Mouse (Mus musculus): ENCODE measurements around the gene Olfr518. TPM values are rescaled to one million over a fixed set of nuclear protein-coding genes. Genes with fewer than 3 reads are reported as not detected.

Gene Olfr518
- not detected in 2 replicates for polyA plus RNA-seq (2016; fragmentation: Nextera tagmentation; extraction: Ambion mirVana)

GRCm38 (mm10) chr7:108884906-108885305 is at the start of gene Olfr518:
Gene Olfr518, minus strand, starts transcription at chr7:108885006.
- H3K36me3 ChIP-seq (replicated peaks), result no peaks in the 10 kb centered on the region
- DNase-seq (ENCODE audit: extremely low spot score, low spot score), result no peak
- no peaks in the 10 kb centered on the region for H3K4me1 ChIP-seq
- no peak within 1 kb of the TSS for H3K4me3 ChIP-seq
- WGBS, result 79% methylated on average over 4 of the region's 4 CpGs
- no peaks in the 10 kb centered on the region for H3K9me3 ChIP-seq
- H3K27me3 ChIP-seq (ENCODE audit: poor library complexity, severe bottlenecking), result no peaks in the 10 kb centered on the region
- no peak within 1 kb of the TSS for H3K27ac ChIP-seq

- Histone ChIP-seq H3K27me3 (ENCODE audit: poor library complexity, severe bottlenecking) (no peaks in the 10 kb centered on the region), H3K4me3 (peak within 1 kb of the TSS; percentile 77), H3K36me3 (replicated peaks) (peaks cover 38% of the 10 kb centered on the region), H3K27ac (peak within 1 kb of the TSS; percentile 95), H3K4me1 (peaks cover 19% of the 10 kb centered on the region), H3K9me3 (no peaks in the 10 kb centered on the region)
- 2% methylated on average over 50 of the region's 50 CpGs for WGBS
- peak; percentile 91 for DNase-seq (ENCODE audit: extremely low spot score, low spot score)
Observed at GRCm38 (mm10) chr7:108933794-108934731, 49.3 kb upstream of the Olfr518 start, which contains the start of gene Eif3f. Gene Eif3f, plus strand, starts transcription at chr7:108934417.

GRCm38 (mm10) chr7:108929726-108930393 is 45.1 kb upstream of the Olfr518 start, which contains the start of gene Nlrp10:
Gene Nlrp10, minus strand, starts transcription at chr7:108930178.
- Histone ChIP-seq H3K9me3 (no peaks in the 10 kb centered on the region), H3K27me3 (ENCODE audit: poor library complexity, severe bottlenecking) (no peaks in the 10 kb centered on the region), H3K36me3 (replicated peaks) (no peaks in the 10 kb centered on the region), H3K4me1 (peaks cover under 1% of the 10 kb centered on the region), H3K27ac (no peak within 1 kb of the TSS), H3K4me3 (no peak within 1 kb of the TSS)
- DNase-seq (ENCODE audit: extremely low spot score, low spot score), result no peak
- WGBS, result 84% methylated on average over 6 of the region's 6 CpGs

GRCm38 (mm10) chr7:108928280-108929188 is 43.7 kb upstream of the Olfr518 start:
- Histone ChIP-seq H3K4me1 (no peaks in the 10 kb centered on the region), H3K27ac (no peak overlapping the region), H3K4me3 (no peak overlapping the region), H3K9me3 (no peaks in the 10 kb centered on the region), H3K27me3 (ENCODE audit: poor library complexity, severe bottlenecking) (no peaks in the 10 kb centered on the region), H3K36me3 (replicated peaks) (no peaks in the 10 kb centered on the region)
- 87% methylated on average over 11 of the region's 11 CpGs for WGBS
- DNase-seq (ENCODE audit: extremely low spot score, low spot score), result no peak

- WGBS, result 80% methylated on average over 4 of the region's 4 CpGs
- Histone ChIP-seq H3K4me3 (no peak overlapping the region), H3K36me3 (replicated peaks) (no peaks in the 10 kb centered on the region), H3K27ac (no peak overlapping the region), H3K27me3 (ENCODE audit: poor library complexity, severe bottlenecking) (no peaks in the 10 kb centered on the region), H3K9me3 (no peaks in the 10 kb centered on the region), H3K4me1 (no peaks in the 10 kb centered on the region)
- no peak for DNase-seq (ENCODE audit: extremely low spot score, low spot score)
Observed at GRCm38 (mm10) chr7:108927043-108927442, 42.2 kb upstream of the Olfr518 start.

GRCm38 (mm10) chr7:108903969-108904368 is 19.2 kb upstream of the Olfr518 start:
- no peaks in the 10 kb centered on the region for H3K36me3 ChIP-seq (replicated peaks)
- H3K27me3 ChIP-seq (ENCODE audit: poor library complexity, severe bottlenecking), result no peaks in the 10 kb centered on the region
- DNase-seq (ENCODE audit: extremely low spot score, low spot score), result no peak
- H3K27ac ChIP-seq, result no peak overlapping the region
- H3K9me3 ChIP-seq, result no peaks in the 10 kb centered on the region
- 91% methylated on average over 2 of the region's 2 CpGs for WGBS
- H3K4me1 ChIP-seq, result no peaks in the 10 kb centered on the region
- H3K4me3 ChIP-seq, result no peak overlapping the region

- H3K27me3 ChIP-seq (ENCODE audit: poor library complexity, severe bottlenecking), result no peaks in the 10 kb centered on the region
- no peaks in the 10 kb centered on the region for H3K9me3 ChIP-seq
- DNase-seq (ENCODE audit: extremely low spot score, low spot score), result no peak
- no peak within 1 kb of the TSS for H3K4me3 ChIP-seq
- H3K4me1 ChIP-seq, result no peaks in the 10 kb centered on the region
- no peaks in the 10 kb centered on the region for H3K36me3 ChIP-seq (replicated peaks)
- no peak within 1 kb of the TSS for H3K27ac ChIP-seq
- 92% methylated on average over 5 of the region's 5 CpGs for WGBS
Observed at GRCm38 (mm10) chr7:108894320-108894719, 9.5 kb upstream of the Olfr518 start, which contains the start of gene Olfr519. Gene Olfr519, minus strand, starts transcription at chr7:108894420.

GRCm38 (mm10) chr7:108872279-108872678 is 12.5 kb downstream of the Olfr518 start, which contains the start of gene Olfr517:
Gene Olfr517, minus strand, starts transcription at chr7:108872379.
- no peaks in the 10 kb centered on the region for H3K27me3 ChIP-seq (ENCODE audit: poor library complexity, severe bottlenecking)
- WGBS, result 70% methylated on average over 2 of the region's 2 CpGs

GRCm38 (mm10) chr7:108850429-108850828 is 34.4 kb downstream of the Olfr518 start, which contains the start of gene Olfr516:
Gene Olfr516, minus strand, starts transcription at chr7:108850529.
- Histone ChIP-seq H3K27me3 (ENCODE audit: poor library complexity, severe bottlenecking) (no peaks in the 10 kb centered on the region), H3K9me3 (no peaks in the 10 kb centered on the region), H3K36me3 (replicated peaks) (no peaks in the 10 kb centered on the region), H3K4me3 (no peak within 1 kb of the TSS), H3K4me1 (no peaks in the 10 kb centered on the region), H3K27ac (no peak within 1 kb of the TSS)
- no peak for DNase-seq (ENCODE audit: extremely low spot score, low spot score)
- WGBS, result 96% methylated on average over 2 of the region's 2 CpGs

More at GRCm38 (mm10) chr7:108872279-108872678, 12.5 kb downstream of the Olfr518 start, which contains the start of gene Olfr517:
- Histone ChIP-seq H3K27ac (no peak within 1 kb of the TSS), H3K9me3 (no peaks in the 10 kb centered on the region), H3K4me3 (no peak within 1 kb of the TSS), H3K4me1 (no peaks in the 10 kb centered on the region), H3K36me3 (replicated peaks) (no peaks in the 10 kb centered on the region)
- DNase-seq (ENCODE audit: extremely low spot score, low spot score), result no peak
